Mouse (Mus musculus) forelimb bud, embryonic 11.5 days (tissue): ENCODE measurements around the gene Prl7d1.
"Not testable (repeated sequence)": the region's sequence is repeated elsewhere in the genome, so short reads cannot be mapped to it uniquely, and the experiment has no call there.

Source experiments
- DNase-seq: peaks from one replicate; pipeline ENCODE4 v3.0.0-alpha.2; 2012; ENCODE audit warnings: low read depth, low spot score

Gene Prl7d1

DNA sequence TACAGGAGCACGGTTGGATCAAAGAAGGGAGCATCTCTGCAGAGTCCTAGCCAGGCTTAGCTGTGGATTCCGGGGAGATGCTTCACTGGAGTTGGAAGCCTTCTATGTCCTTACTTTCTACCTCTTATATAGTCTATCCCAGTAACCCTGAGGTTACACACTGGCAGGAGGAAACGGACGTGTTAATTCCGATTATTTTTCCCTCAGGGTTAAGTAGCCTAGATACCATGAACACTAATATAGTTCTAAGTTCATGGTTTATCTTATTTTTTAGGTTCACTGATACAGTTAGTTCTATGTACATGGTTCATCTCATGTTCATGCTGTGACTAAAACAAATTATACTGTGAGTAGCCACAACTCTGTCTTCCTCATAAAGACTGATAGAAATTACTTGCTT, at the start of gene Prl7d1:
Gene Prl7d1, minus strand, starts transcription at position 101 of the 400 bp plus-strand sequence.
- no peak for DNase-seq

DNA sequence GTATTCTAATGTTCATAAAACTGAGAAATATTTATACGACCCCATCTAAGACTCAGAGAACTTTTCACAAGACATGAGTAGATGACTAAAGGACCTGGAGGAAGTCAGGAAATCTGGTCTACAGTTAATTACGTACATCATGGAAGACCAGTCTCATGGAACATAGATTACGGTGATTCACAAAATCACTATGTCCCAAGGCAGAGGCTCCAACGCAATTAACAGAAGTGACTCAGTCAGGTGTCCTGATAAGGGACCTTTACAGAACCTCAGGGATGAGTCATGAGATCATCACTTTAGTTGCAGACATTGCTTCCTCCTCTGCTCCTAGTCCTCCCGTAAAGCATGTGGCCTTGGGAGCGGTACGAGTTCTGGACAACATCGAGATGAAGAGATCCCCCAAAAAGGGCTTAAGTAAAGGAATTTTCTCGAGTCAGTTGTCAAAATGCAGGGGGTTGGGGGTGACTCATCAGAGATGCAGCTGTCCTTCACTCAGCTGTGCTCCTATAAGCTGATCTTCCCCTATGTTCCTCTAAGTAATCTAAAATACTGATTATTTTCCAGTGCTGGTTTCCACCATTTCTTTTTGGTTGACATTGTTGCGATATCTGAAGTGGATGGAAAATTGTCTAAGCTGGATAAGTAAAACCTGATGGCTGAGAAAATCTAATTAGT, 18.1 kb upstream of the Prl7d1 start:
- no peak for DNase-seq

DNA sequence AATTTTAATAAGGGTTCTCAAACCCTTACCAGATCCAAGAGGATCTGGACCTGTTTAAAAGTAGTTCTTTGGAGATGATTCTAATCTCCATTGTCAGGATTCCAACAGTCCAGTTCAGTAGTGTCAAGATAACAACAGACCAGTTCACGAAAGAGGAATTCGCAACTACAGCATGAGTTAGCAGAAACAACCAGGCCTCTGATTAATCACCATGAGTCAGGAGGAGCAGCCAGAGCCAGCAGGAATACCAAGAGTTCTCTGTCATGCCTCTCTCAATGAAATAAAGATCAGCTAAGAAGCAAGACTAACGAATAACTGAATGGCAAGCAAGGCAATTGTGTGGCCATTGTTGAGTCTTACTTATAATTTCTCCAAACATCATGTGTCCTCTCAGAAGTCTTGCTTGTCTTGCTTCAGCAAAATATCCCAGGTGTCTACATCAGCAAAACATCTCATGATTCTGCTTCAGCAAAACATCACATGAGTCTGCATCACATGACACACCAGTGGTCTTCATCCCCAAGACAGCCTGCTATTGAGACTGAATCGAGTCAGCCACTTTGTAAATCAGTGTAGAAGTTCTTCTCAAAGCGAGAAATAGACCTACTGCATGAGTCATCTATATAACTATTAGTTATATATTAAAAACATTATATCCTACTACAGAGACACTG, 13.9 kb upstream of the Prl7d1 start:
- DNase-seq = not testable (repeated sequence)

DNA sequence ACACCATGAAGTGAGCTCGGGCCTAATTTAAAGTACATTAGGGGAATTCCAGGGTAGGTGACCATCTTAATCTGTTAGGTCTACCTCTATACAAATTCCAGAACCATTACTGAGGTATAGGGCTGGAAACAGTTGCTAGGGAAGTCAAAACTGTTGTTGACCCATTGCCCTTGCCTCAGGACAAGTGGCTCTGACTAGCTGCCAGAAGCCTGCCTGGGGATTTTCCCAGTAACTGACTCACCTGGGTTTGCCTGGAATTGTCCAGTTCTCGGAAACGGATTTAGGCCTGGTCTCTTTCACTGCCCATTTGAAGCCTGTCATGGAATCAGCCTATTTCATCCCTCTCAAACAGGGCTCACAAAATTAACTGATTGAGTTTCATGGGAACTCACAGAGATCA, 8.5 kb upstream of the Prl7d1 start:
- DNase-seq = not testable (repeated sequence)

DNA sequence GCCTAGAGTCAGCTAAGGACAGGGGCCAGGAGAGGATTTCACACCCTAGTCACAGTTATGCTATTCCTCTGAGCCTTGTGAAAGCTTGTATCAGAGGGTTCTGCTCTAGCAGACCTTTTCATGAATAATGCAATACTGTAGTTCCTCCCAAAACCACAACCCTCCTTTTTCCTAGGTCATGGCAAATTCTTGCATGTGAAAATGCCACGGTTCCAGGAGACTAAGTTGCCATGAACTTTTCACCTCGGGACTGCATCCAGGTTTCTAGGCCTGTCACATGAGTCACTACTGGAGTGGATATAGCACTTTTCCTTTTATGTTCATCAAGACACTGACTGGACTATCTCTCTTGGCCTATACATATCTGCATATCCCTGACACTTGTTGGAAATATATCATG, 10.0 kb downstream of the Prl7d1 start:
- DNase-seq = no peak

DNA sequence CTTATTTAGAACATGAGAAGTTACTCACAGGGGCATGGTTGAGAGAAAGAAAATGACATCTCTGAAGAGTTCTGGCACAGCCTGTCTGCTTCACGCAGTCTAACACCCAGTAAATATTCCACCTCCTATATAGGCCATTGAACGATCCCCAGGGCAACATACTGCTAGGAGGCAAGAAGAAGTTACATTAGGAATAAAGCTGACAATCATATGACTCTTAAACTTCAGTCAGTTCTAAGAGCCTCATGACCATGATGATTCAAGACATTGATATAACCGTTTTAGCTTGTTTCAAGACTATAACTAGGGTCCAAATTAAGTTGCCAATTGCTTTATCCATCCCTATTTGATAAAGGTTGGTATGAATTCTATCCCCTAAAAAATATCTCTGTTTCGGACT, 48.6 kb downstream of the Prl7d1 start, which contains the start of gene Prl7a2:
Gene Prl7a2, minus strand, starts transcription at position 101 of the 400 bp plus-strand sequence.
- DNase-seq = no peak

DNA sequence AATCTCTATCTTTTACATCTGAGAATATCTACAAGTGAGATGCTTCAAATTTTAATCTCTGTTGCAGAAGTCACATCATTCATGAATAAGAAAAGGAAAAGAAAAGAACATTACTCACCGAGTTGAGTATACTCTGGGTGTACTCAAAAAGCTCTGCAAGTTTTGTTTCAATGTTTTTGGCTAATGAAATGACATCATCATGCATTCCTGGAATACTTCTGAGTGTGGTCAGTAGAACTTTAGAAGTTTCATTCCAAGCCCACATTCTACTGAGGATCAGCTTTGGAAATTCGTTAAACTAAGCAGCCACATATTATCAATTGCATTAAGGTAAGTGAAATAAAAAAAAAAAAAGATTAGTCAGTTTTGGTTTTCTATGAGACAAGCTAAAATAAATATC, 55.8 kb downstream of the Prl7d1 start:
- no peak for DNase-seq
